Mouse (Mus musculus) kidney, adult 2 months (tissue): ENCODE measurements at regions not wholly inside any gene's neighbourhood (a gene's known extent, or its start where the extent isn't known, plus 50 kb on each side); places are given as distances from the start of the nearest gene placed in this dataset.

Source experiments
- DNase-seq: peaks from one replicate; pipeline ENCODE4 v3.0.0; 2021
- H3K27ac ChIP-seq: fragments of 200-500 bp; 2 replicates; pipeline ENCODE4 v1.5.1; 2012; ENCODE audit warnings: low read depth, low read length, control low read depth, inconsistent platforms; ENCODE audit not compliant: insufficient read depth
- H3K27me3 ChIP-seq: fragments of 200-500 bp; replicated peaks from 2 replicates; pipeline ENCODE4 v1.6.1; 2012; ENCODE audit warnings: mild to moderate bottlenecking, moderate library complexity, low read length, inconsistent platforms; ENCODE audit not compliant: control insufficient read depth, insufficient read depth
- H3K36me3 ChIP-seq: fragments of 200-500 bp; 2 replicates; pipeline ENCODE4 v1.6.1; 2012; ENCODE audit warnings: mild to moderate bottlenecking, moderate library complexity, low read length, inconsistent platforms; ENCODE audit not compliant: control insufficient read depth, insufficient read depth
- H3K4me1 ChIP-seq: fragments of 200-500 bp; 2 replicates; pipeline ENCODE4 v1.6.1; 2011; ENCODE audit warnings: low read length; ENCODE audit not compliant: control insufficient read depth, insufficient read depth
- H3K4me3 ChIP-seq: fragments of 200-500 bp; 2 replicates; pipeline ENCODE4 v1.5.1; 2011; ENCODE audit warnings: mild to moderate bottlenecking, low read depth, low read length, control low read depth; ENCODE audit not compliant: insufficient read depth
- CTCF ChIP-seq: fragments of 200-500 bp; conservative IDR thresholded peaks from 2 replicates; pipeline ENCODE4 v1.5.1; 2011; ENCODE audit warnings: low read depth, mild to moderate bottlenecking, control low read depth, low read length, moderate library complexity, mixed read lengths; ENCODE audit not compliant: insufficient read depth, insufficient read length
- POLR2A ChIP-seq: fragments of 200-500 bp; IDR thresholded peaks from one replicate; pipeline ENCODE4 v1.6.1; 2011; ENCODE audit warnings: low read depth, low read length, control low read depth
- WGBS: fragments of 180-500 bp; shearing (Covaris S2); methylation state at CpG from one replicate; pipeline ENCODE4 v1.1.7; 2018; 5-methylcytosine and 5-hydroxymethylcytosine counted together

- Histone ChIP-seq H3K27me3 (no peaks in the 10 kb centered on the region), H3K27ac (no peak overlapping the region), H3K4me1 (no peaks in the 10 kb centered on the region), H3K4me3 (no peak overlapping the region), H3K36me3 (no peaks in the 10 kb centered on the region)
- TF ChIP-seq CTCF (no peak), POLR2A (no peak)
- no peak for DNase-seq
- 89% methylated on average over 4 of the region's 4 CpGs for WGBS
Measured at GRCm38 (mm10) chr15:59158760-59159159, 269.7 kb downstream of the Gm49356 start.

- no peak for DNase-seq
- no peak overlapping the region for H3K27ac ChIP-seq
- no peaks in the 10 kb centered on the region for H3K36me3 ChIP-seq
- H3K4me3 ChIP-seq: no peak overlapping the region
- H3K27me3 ChIP-seq: no peaks in the 10 kb centered on the region
- TF ChIP-seq CTCF: no peak
- no peak for TF ChIP-seq POLR2A
- H3K4me1 ChIP-seq: no peaks in the 10 kb centered on the region
- WGBS: 94% methylated on average over 16 of the region's 17 CpGs
Measured at GRCm38 (mm10) chr15:59160931-59161920, 272.1 kb downstream of the Gm49356 start.

- peak; percentile 58 for DNase-seq
- TF ChIP-seq CTCF (no peak), POLR2A (no peak)
- no peaks in the 10 kb centered on the region for H3K27me3 ChIP-seq
- no peak overlapping the region for H3K4me3 ChIP-seq
- 55% methylated on average over 8 of the region's 8 CpGs for WGBS
- H3K4me1 ChIP-seq: peaks cover 14% of the 10 kb centered on the region
- H3K27ac ChIP-seq: peak overlapping the region; percentile 3; the same call in 1 of the 2 replicates
- no peaks in the 10 kb centered on the region for H3K36me3 ChIP-seq
Measured at GRCm38 (mm10) chr15:59167937-59168659, 279.0 kb downstream of the Gm49356 start.

GRCm38 (mm10) chr15:59168660-59169170 is 279.6 kb downstream of the Gm49356 start:
- 78% methylated on average over 4 of the region's 4 CpGs for WGBS

GRCm38 (mm10) chr15:59169237-59169797 is 280.2 kb downstream of the Gm49356 start:
- TF ChIP-seq POLR2A (no peak), CTCF (no peak)
- Histone ChIP-seq H3K27ac (no peak overlapping the region), H3K36me3 (no peaks in the 10 kb centered on the region), H3K27me3 (no peaks in the 10 kb centered on the region), H3K4me1 (peaks cover 14% of the 10 kb centered on the region), H3K4me3 (no peak overlapping the region)
- no peak for DNase-seq
- WGBS: 87% methylated on average over 12 of the region's 12 CpGs

More at GRCm38 (mm10) chr15:59168660-59169170, 279.6 kb downstream of the Gm49356 start:
- Histone ChIP-seq H3K27ac (no peak overlapping the region), H3K27me3 (no peaks in the 10 kb centered on the region), H3K4me3 (no peak overlapping the region), H3K4me1 (peaks cover 14% of the 10 kb centered on the region), H3K36me3 (no peaks in the 10 kb centered on the region)
- no peak for TF ChIP-seq CTCF
- no peak for TF ChIP-seq POLR2A
- no peak for DNase-seq

- DNase-seq: no peak
- H3K27ac ChIP-seq: no peak overlapping the region
- H3K4me3 ChIP-seq: no peak overlapping the region
- H3K36me3 ChIP-seq: no peaks in the 10 kb centered on the region
- H3K4me1 ChIP-seq: peaks cover 14% of the 10 kb centered on the region
- 53% methylated on average over 3 of the region's 3 CpGs for WGBS
- H3K27me3 ChIP-seq: no peaks in the 10 kb centered on the region
- no peak for TF ChIP-seq POLR2A
- TF ChIP-seq CTCF: no peak
Measured at GRCm38 (mm10) chr15:59169831-59170230, 280.7 kb downstream of the Gm49356 start.
